Mouse (Mus musculus) right cerebral cortex, postnatal 25 days (tissue): Measurements from ENCODE around the gene Hist1h2ae.
"Not testable (repeated sequence)": the region's sequence is repeated elsewhere in the genome, so short reads cannot be mapped to it uniquely, and the experiment has no call there.

Experiments used
- DNase-seq: peaks from one replicate; pipeline ENCODE4 v3.0.0; 2022

The Hist1h2ae gene

GRCm38 (mm10) chr13:23571022-23571503 lies at the start of gene Hist1h2ae, which contains the start of gene Hist1h2bg:
TSS of gene Hist1h2ae (minus strand) at chr13:23571220.
TSS of gene Hist1h2bg (plus strand) at chr13:23571396.
- DNase-seq, result peak; percentile 80

GRCm38 (mm10) chr13:23620056-23620732 lies 49.2 kb upstream of the Hist1h2ae start:
- no peak for DNase-seq

- DNase-seq, result no peak
Measured at GRCm38 (mm10) chr13:23611638-23612037, 40.6 kb upstream of the Hist1h2ae start.

- no peak for DNase-seq
Measured at GRCm38 (mm10) chr13:23610393-23610792, 39.4 kb upstream of the Hist1h2ae start.

GRCm38 (mm10) chr13:23609844-23610243 lies 38.8 kb upstream of the Hist1h2ae start:
- no peak for DNase-seq

GRCm38 (mm10) chr13:23609209-23609608 lies 38.2 kb upstream of the Hist1h2ae start:
- DNase-seq, result no peak

- DNase-seq, result no peak
Measured at GRCm38 (mm10) chr13:23605052-23605451, 34.0 kb upstream of the Hist1h2ae start.

- DNase-seq, result no peak
Measured at GRCm38 (mm10) chr13:23604452-23604851, 33.4 kb upstream of the Hist1h2ae start.

GRCm38 (mm10) chr13:23603182-23603699 lies 32.2 kb upstream of the Hist1h2ae start:
- DNase-seq, result no peak

GRCm38 (mm10) chr13:23597957-23598356 lies 26.9 kb upstream of the Hist1h2ae start:
- DNase-seq, result peak; percentile 50

- no peak for DNase-seq
Measured at GRCm38 (mm10) chr13:23595622-23596372, 24.8 kb upstream of the Hist1h2ae start.

GRCm38 (mm10) chr13:23595185-23595584 lies 24.2 kb upstream of the Hist1h2ae start:
- no peak for DNase-seq

GRCm38 (mm10) chr13:23593051-23593770 lies 22.2 kb upstream of the Hist1h2ae start:
- no peak for DNase-seq

GRCm38 (mm10) chr13:23592614-23593013 lies 21.6 kb upstream of the Hist1h2ae start:
- DNase-seq, result no peak

GRCm38 (mm10) chr13:23591886-23592285 lies 20.9 kb upstream of the Hist1h2ae start:
- not testable (repeated sequence) for DNase-seq

- no peak for DNase-seq
Measured at GRCm38 (mm10) chr13:23591206-23591605, 20.2 kb upstream of the Hist1h2ae start.

GRCm38 (mm10) chr13:23586940-23587225 lies 15.9 kb upstream of the Hist1h2ae start:
- no peak for DNase-seq

GRCm38 (mm10) chr13:23586099-23586939 lies 15.3 kb upstream of the Hist1h2ae start:
- no peak for DNase-seq

GRCm38 (mm10) chr13:23585442-23586098 lies 14.6 kb upstream of the Hist1h2ae start:
- peak; percentile 59 for DNase-seq

GRCm38 (mm10) chr13:23585029-23585441 lies 14.0 kb upstream of the Hist1h2ae start:
- DNase-seq, result peak; percentile 70

GRCm38 (mm10) chr13:23584331-23584730 lies 13.3 kb upstream of the Hist1h2ae start:
- DNase-seq, result no peak
